Mouse (Mus musculus) brain, embryonic 18.5 days (tissue): ENCODE measurements at regions not wholly inside any gene's neighbourhood (a gene's known extent, or its start where the extent isn't known, plus 50 kb on each side); places are given as distances from the start of the nearest gene placed in this dataset.

ENCODE experiments used
- DNase-seq: peaks from one replicate; pipeline ENCODE4 v3.0.0-alpha.2; 2012; ENCODE audit warnings: low read depth, low spot score

DNA sequence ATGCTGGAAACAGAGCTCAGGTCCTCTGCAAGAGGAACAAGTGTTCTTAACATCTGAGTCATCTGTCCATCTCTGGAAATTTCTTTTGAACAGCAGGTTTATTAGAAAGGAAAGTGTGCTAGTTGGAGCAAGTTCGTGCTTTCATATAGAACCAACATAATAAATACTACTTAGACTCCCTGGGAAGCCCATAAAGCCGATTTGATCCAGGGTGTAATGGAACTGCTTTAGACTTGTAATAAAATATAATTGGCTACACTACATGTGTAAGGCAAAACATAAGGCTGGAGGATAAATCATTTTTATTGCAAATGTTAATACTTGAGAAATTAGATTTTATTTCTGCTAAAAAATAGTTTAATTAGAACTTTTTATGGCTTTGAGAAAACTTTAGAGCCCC lies 510.0 kb upstream of the Id4 start:
- DNase-seq = no peak

DNA sequence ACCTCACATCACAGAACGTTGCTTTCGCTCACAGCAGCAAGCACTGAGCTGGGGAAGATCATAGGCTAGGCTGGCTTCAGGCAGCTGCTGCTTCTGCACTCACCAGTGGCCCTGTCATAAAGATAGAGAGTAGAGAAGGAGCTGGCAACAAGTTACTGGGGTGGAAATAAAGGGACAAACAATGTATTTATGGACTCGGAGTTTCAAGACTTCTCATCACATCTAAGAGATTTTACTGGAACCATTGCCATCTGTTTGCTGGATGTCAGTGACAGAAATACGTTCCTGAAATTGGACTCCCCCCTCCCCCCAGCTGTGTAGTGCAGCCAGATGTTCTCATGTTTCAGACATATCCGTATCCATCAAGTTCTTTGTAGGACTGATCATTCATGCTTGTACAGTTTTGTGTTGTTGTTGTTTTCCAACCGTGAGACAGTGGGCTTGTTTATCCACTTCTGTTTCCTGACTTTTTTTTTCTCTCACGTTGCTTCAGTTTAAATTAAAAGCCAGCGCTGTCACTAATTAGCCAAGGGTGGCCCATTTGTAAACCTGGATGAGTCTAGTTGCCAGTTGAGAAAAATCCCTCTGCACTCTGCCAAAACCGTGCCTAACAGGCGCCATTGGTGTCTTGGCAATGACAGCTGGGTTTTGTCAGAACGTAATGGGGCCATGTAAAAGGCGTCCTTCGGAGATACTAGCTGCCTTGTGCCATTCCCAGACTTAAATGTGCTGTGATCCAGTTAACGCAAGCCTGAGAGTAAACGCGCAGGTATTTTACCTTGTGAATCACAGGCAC lies 496.0 kb upstream of the Id4 start:
- no peak for DNase-seq

DNA sequence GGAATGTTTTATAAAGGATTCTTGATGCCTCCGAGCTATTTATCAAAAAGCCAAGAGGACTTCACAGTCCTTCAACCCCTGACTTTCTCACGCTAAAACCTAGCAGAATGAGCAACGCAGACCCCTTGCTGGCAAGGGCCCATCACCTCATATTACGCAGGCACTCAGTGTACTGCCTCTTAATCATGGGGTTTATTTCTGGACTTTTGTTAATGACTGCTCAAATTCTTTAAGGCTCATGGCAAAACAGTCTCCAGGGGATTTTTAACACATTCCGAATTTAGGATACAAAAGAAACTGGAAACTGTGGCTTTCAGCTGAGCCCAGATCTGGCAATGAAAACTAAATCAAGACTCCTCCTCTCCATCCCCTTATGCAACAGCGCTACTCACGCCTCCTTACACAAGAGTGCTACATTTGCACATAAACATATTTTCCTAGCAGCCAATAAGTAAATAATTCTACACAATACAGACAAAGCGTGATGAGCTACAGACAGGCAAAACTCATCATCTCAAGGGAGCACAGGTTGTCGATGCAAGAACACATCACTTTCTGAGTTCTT lies 492.0 kb upstream of the Id4 start:
- DNase-seq = no peak

DNA sequence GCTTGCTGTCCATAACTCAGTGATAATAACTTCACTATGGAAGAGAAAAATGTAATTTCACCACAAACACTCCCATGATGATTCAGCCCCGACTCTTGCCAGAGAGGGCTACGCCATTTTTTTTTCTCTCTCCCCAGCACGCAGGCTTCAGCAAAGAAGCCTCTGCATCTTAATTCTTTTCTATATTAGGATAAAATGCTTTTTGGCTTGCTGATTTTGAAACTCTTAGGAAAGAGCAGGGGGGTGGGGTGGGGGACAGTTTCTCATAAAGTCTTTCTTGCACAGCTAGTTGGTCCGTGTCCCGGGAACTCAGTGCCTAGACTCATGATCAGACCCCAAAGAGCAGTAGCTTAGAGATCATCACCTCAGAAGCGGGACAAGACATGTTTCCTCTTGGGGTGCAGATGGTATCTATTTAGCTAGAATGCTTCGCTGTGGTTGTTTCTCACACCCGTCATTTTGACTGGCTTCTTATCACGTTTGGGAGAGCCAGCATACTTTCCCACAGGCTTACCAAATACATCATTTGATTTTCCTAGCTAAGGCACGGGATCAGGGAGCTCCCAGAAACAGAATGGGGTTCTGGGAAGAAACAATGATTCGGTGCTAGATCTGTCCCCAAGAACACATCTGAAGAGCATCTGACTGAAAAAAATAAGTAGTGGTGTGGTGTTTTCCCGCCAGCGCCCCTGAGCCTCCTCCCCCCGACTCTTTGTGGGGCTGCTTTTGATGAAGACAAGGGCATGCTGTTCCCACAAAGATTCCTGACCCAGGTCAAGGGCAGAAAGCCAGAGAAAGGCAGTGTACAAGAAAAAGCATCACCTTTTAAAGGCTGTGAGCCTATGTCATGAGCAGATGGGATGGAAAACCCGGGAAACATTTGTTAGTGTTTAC lies 483.6 kb upstream of the Id4 start:
- no peak for DNase-seq

DNA sequence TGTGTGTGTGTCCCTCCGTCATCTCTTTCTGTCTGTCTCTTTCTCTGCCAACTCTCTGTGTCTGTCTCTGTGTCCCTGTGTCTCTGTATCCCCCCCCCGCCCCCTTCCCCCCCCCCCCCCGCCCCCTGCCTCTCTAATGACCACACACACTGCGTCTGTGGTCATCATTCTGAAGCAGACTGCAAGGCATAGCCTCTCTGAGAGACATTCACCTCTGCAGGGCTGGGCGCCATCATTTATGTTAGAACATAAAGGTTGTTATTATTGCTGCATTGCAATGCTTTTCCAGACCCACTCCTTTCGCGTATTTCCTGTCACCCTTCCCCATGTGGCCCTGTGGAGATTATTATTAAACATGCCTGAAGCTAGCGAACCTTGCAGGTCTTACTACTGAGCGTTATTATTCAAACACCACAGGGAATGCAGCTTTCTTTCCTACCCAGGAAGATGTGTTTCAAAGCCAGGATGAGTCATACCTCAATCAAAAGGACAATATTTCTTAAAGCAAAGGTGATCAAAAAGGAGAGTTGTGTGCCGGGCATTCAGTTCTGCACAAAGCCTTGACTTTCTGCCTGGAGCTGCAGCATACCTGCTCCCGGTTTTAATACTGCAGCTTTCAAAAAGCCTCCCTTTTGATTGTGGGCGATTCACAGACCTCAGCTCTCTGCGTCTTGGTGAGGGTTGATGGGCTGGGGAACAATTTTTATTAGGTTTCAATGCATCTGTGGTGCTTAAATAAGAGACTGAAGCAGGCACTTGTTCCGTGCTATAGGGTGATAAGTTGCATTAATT lies 482.6 kb upstream of the Id4 start:
- no peak for DNase-seq

DNA sequence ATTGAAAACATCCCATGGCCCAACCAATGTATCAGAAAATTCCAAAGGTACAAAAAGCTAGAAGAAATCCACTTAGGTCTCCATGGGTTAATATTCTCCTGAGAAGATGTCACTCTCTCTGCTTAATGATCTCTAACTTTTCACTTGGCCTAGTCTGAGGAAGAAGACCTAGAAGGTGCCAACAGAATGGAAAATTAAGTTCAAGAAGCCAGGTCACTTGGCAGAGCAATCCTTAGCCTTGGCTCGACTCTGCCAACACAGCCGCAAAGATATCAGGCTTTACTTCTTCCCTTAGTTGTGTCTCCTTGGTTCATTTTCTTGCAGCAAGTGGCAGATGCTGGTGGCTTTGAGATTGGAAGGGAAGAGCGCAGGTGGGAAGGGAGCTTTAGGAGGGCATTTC lies 476.6 kb upstream of the Id4 start:
- no peak for DNase-seq

DNA sequence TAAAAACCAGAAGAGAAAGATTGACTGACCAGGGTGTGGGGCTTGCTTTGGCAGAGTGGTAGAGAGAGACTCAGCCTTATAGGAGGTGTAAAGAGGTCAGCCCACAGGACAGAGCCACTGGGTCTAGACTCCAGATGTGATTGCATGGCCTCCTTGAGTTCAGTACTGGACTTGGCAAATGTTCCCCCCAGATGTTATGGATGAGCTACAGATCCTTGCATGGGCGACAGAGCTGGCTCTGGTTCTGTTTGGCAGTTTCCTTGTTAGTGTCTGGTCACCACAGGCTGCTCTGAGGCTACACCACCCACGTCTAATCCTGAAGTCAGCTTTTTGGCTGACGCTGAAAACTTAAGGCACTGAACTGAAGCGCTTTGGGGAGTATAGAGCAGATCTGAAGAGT lies 463.2 kb upstream of the Id4 start:
- no peak for DNase-seq

DNA sequence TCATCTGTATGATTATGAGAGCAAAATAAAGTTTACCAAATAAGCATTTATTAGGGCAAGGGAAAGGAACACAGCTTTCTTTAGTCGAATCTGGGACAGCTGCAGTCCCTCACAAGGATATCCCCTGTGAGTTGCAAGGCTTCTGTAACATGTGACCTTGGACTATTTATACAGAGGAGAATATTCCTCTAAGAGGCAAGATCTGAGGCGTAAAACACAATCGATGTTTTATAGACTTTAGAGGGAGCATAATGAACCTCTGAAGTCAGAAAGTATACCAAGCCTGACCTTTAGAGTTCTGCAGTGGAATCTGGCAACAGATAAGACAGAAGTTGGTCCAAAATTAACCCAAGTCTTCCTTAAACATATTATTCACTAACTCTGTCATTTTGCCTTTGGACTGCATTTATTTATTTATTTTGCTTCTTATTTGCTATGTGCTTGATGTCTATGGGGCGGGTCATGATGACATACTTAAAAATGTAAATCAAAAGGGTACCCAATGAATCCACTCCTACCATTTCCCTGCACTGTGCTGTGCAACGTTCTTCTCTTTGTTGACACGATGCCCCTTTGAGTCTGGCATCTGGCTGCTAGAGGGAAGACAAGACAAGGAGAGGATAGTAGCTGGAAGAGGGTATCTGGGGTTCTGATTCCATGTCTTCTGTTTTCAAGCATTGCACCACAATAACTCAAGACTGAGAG lies 449.2 kb upstream of the Id4 start:
- no peak for DNase-seq

DNA sequence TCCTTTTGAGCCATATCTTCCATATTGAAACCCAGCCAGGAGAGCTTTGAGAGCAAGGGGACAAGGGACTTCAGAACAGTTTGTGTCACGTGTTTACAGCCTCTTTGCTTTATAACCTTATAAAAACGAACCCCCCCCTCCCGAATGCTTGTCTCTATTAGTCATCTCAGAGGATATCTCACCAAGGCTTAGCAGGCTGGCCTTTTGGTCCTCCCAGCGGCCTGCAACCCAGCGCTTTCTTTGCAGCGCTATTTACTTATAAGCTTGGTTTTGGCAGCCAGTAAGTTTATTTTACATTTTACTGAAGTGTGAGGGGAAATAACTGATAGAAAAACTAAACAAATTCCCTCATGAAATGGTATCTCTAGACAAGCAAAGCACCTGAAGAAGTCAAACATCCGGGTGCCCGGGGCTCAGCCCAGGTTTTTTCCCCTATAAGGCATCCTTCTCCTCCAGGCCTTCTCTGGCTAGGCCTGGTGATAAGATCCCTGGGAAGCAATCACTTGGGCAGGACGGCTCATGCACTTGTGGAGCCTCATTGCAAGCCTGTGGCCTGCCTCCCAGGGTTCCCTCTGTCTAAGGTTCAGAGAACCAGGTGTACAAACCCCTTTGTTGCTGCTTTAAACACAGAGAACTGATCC lies 442.0 kb upstream of the Id4 start:
- no peak for DNase-seq

DNA sequence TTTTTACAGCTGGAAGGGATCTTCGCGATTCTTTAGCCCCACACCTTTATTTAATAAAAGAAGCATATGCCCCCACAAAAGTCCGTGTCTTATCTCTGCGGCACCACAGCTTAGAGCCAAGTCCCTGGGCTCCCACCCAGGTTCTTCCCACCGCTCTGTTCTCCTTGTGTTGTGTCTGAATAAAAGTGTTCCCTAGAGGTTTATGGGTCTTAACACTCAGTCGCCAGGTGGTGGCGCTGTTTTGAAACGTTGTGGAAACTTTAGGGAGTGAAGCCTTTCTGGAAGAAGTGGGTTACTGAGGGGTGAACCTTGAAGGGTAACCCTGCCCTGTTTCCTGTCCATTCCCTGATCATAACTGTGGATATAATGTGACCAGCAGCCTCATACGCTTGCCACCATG lies 424.5 kb upstream of the Id4 start:
- no peak for DNase-seq

DNA sequence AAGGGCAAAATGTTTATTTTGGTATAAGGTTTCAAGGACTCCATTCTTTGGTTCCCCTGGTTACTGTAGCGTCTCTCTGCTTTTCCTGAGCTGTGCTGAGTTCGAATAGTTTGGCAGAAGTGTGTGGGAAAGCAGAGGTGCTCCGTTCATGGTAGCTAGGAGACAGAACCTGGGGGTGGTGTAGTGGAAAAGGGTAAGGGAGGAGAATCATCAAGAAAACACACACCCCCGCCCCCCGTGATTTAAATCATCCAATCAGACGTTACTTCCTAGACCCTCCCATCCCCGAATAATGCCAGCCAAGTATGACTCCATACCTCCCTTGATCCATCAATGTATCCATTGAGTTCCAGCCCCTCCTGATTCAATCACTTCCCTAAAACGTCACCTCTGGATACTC lies 418.6 kb upstream of the Id4 start:
- DNase-seq = no peak

DNA sequence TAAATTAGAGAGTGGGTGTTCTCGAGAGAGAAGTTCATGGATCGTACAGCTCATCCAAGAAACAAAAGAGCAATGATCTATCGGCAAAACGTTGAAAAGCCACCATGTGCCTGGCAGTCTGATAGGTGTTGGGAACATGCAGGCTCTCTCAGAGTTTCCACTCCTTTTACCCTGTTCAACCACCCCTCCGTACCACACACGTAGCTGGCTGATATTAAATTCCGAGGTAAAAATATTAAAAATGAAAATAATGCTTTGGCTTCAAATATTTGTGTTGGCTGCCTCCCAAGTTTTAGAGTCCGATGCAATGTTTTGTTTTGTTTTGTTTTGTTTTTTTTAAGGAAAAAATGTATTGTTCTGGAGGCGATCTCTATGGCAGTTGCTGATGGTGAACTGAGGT lies 418.0 kb upstream of the Id4 start:
- no peak for DNase-seq

DNA sequence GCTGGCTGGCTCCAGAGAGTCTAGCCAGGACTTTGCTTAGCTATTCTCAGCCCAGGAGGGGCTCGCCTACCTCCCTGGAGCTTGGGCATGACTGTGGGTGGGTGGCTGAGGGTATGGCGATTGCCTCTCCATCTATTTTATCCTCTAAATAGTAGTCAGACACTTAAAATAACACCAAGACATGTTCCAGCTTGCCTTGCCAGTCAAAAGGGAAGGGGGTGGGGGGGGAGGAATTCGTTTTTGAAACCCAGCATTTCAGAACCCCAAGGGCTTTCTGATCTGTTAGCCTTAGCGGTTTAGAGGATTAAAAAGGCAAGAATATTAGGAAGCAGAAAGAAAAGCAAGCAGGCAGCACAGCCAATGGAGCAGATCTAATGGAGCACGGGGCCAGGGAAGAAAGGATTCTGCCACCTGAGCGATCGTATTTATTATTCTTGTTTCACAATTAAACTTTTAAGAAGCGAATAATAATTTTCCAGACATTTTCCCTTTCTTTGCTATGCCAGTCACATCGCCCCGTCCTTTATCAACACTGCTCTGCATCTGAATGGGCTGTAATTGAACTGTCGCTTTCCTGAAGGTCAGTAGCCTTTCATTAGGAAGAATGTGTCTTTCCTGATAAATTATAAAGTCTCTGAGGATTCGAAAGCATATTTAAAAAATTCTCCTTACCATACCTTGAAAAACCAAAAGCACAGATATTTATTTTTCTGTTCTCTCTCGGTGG lies 417.3 kb upstream of the Id4 start:
- DNase-seq = no peak

DNA sequence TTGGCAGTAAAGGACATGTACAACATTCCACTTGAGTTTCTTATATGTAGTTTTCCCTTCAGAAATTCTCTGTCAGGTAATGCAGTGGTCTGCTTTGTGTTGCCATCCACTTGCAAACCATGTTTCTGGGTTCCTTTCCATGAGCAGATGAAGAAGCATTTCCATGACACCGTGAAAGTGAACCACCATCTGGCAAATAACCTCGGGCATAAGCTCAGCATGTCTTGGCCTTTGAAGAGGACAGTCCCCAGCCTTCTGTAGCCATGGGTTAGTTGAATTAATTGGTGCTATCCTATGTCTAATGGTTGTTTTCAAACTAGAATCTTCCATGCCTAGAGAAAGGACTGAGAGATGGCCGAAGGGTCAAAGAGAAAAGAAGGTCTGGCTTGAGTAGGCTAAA lies 414.3 kb upstream of the Id4 start:
- no peak for DNase-seq

DNA sequence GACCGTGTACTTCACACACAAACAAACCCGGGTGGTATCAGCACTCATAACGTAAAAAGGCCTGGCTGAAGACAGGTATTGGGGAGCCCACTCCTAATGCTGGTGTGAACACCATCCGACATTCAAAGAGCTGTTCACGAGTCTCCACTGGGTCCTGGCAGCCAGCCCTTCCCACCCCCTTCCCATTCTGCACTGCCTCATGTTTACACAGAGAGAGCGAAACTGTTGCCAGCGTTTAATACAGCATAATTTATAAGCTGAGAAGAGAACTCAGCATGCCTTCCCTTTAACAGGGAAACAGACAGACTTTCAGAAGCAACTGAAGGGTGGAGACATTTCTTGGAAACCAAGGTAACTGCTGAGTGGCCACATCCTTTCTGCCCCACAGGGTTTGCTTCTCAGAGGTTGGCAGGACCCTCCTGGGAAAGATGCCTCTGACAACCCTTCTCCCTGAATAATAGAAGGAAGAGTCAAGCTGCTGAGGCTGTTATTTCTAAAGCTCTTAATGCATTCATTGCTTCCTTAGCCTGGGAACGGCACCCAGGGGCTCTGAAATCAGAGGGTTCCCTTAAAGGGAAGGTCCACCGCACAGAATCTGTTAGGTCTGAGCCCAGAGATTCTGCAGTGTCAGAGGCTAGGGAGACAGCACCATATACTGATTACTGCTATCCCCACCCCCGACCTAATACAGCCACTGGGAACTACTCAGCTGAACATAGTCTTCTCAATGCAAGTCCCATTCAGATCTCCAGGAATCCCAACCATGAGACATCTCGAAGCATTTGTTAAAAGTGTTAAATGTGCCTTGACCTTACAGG lies 412.4 kb upstream of the Id4 start:
- no peak for DNase-seq

DNA sequence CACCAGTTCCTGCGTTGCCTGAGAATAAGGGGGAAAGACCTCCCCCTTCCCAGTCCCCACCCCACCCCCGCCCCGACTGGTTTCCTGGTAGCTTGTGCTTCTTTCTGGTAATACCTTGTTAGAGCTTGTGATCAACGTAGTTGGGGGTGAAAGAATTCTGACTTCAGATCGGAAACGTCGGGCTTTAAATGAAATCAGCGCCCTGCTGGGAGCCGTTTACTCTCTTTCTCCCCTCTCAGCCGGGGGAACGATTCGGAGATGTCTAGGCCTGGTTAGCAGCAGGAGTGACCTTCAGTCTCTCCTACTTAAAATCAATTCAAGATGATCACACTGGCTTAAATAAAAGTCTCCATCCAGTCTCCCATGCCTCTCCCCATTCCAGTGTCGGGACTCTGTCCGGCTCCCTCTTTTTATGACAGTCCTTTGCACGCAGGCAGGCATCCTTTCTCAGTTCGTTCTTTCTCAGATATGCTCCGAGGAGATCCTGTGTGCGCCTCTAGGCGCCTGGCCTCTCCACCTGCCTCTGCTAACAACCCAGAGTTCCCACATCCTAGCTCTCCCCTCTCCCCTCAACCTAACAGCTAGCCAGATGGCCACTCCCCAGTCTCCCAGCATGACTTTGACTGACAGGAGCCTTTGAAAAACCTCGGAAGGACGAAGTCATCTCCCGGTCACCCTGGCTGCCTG lies 405.5 kb upstream of the Id4 start:
- DNase-seq = no peak

DNA sequence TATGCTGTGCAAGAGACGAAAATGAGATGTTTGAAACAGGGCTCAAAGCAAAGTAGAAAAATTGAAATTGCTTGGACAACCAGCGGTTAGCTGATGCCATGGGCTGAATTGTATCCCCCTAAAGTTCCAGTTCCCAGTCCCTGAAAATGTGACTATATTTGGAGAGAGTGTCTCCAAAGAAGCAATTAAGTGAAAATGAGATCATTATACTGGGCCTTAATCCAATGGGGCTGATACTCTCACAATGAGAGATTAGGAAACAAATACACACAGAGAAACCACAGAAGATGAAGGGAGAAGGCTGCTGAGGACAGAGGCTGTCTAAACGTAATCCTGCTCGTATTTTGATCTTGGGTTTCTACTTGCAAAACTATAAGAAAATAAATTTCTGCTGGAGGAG lies 402.1 kb upstream of the Id4 start:
- no peak for DNase-seq

DNA sequence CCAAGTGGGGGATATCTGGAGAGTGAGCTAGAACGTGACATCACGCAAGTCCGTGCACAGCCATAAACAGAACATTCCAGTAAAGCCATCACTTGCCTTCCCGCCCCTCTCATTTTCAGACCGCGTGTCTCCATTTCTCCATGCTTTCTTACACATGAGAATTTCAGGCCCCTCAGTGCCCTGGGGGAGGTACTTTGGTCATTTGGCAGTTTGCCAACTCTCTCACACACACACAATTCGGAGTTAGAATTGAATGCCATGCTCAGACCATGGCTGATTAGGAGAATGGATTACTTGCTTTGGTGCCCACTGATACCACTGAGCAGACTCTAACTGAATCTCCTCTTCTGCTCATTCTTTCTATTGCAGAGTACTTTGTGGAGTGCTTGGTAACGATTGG lies 400.7 kb upstream of the Id4 start:
- DNase-seq = no peak

DNA sequence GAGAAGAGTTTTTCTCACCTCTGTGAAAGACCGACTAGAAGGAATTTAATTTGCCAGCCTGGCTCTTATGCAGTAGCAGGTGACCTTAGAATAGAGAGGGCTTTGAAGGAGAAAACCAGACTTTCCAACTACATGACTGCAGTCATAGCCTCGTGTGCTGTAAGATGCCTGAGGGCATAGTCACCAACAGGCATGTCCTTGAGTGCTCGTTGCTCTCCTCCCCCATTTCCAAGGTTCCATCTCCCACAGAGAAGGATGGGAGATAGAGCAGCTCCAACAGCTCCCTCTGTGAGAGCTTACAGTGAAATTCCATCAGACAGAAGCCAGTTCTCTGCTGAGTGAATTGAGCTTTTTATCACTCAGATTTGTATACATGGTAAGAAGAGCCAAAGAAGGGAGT lies 398.1 kb upstream of the Id4 start:
- DNase-seq = no peak
